Mouse (Mus musculus) olfactory bulb, adult 2 months (tissue): ENCODE data around the gene Ewsr1.

Source experiments
- CTCF ChIP-seq: fragments of 200-500 bp; IDR thresholded peaks from 2 replicates; pipeline ENCODE4 v1.5.1; 2012; ENCODE audit warnings: low read depth, mild to moderate bottlenecking, low read length, moderate library complexity; ENCODE audit not compliant: insufficient read depth
- POLR2A ChIP-seq: fragments of 200-500 bp; IDR thresholded peaks from 2 replicates; pipeline ENCODE4 v1.6.1; 2012; ENCODE audit warnings: mild to moderate bottlenecking, low read depth, low read length, moderate library complexity; ENCODE audit not compliant: insufficient read depth

DNA sequence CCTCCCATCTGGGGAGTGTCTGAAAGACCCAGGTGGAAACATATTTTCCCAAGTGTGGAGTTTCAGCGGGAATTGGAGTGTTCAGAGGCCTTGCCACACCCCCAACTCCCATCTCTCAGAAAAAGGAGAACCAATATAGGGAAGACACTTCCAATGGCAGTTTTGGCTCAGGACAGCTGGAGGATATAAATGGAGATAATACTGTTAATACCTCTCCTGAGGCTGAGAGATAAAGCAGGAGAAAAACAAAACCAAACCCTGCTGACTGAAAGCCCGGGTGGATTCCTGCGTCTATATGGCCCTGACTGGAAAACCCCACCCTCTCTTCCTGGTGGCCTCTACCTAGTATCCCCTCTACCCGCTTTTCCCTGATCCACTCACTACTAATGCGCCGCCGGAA lies 3.3 kb upstream of the Ewsr1 start:
- no peak for TF ChIP-seq POLR2A
- no peak for TF ChIP-seq CTCF
